Mouse (Mus musculus): ENCODE measurements around the gene Smtn.
A peak's percentile ranks its signal among the peaks of the same experiment; 100 is the strongest.

Gene Smtn

GRCm38 (mm10) chr11:3540451-3541085 lies at the start of gene Smtn:
Gene Smtn, minus strand, starts transcription at chr11:3540612.
- no peak for DNase-seq

- no peak for DNase-seq
Observed at GRCm38 (mm10) chr11:3588036-3588672, 47.7 kb upstream of the Smtn start.

- no peak for DNase-seq
Observed at GRCm38 (mm10) chr11:3587350-3587749, 46.9 kb upstream of the Smtn start.

- no peak for DNase-seq
Observed at GRCm38 (mm10) chr11:3585983-3586618, 45.7 kb upstream of the Smtn start.

GRCm38 (mm10) chr11:3583127-3583526 lies 42.7 kb upstream of the Smtn start:
- no peak for DNase-seq

GRCm38 (mm10) chr11:3581908-3582307 lies 41.5 kb upstream of the Smtn start:
- DNase-seq: no peak

- DNase-seq: no peak
Observed at GRCm38 (mm10) chr11:3580306-3581084, 40.1 kb upstream of the Smtn start.

- no peak for DNase-seq
Observed at GRCm38 (mm10) chr11:3578050-3578725, 37.8 kb upstream of the Smtn start.

- no peak for DNase-seq
Observed at GRCm38 (mm10) chr11:3575238-3575637, 34.8 kb upstream of the Smtn start.

- DNase-seq: no peak
Observed at GRCm38 (mm10) chr11:3573092-3573491, 32.7 kb upstream of the Smtn start.

GRCm38 (mm10) chr11:3572181-3572580 lies 31.8 kb upstream of the Smtn start:
- DNase-seq: no peak

- no peak for DNase-seq
Observed at GRCm38 (mm10) chr11:3570321-3570720, 29.9 kb upstream of the Smtn start.

- DNase-seq: no peak
Observed at GRCm38 (mm10) chr11:3567896-3568295, 27.5 kb upstream of the Smtn start.

- DNase-seq: no peak
Observed at GRCm38 (mm10) chr11:3566018-3566417, 25.6 kb upstream of the Smtn start.

GRCm38 (mm10) chr11:3564451-3564850 lies 24.0 kb upstream of the Smtn start:
- no peak for DNase-seq

- DNase-seq: no peak
Observed at GRCm38 (mm10) chr11:3563853-3564252, 23.4 kb upstream of the Smtn start.

GRCm38 (mm10) chr11:3560202-3560601 lies 19.8 kb upstream of the Smtn start:
- no peak for DNase-seq

- no peak for DNase-seq
Observed at GRCm38 (mm10) chr11:3557852-3558251, 17.4 kb upstream of the Smtn start.

- DNase-seq: no peak
Observed at GRCm38 (mm10) chr11:3554976-3555375, 14.6 kb upstream of the Smtn start.

GRCm38 (mm10) chr11:3549791-3550190 lies 9.4 kb upstream of the Smtn start:
- DNase-seq: no peak

- no peak for DNase-seq
Observed at GRCm38 (mm10) chr11:3548564-3549295, 8.3 kb upstream of the Smtn start.

GRCm38 (mm10) chr11:3547969-3548368 lies 7.6 kb upstream of the Smtn start:
- peak in 1 of 2 experiments; percentile 19 for DNase-seq

Measured in B cell, adult 2 months (primary cell).